Mouse (Mus musculus): ENCODE measurements around the gene Gm26992. TPM values are rescaled to one million over a fixed set of nuclear protein-coding genes. Genes with fewer than 3 reads are reported as not detected.

Gm26992 gene
- not detected in 2 replicates for polyA plus RNA-seq (2015; fragmentation: Nextera tagmentation; extraction: Ambion mirVana)

DNA sequence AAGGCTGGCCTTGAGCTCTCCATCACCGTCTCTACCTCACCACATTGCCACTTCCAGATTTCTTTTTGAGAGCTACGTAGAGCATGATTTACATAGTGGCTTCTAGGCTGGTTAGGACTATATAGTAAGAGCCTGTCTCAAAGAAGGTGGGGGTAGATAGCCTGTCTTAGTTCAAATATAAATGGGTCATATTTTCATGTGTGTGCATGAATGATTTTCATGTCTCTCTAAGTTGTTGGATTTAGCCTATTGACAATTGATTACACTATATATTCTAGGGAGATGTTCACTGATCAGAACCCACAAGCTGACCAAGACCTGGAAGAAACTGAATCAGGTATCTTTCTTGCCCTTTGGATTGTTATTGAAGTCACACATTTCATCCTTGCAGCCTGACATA, at the start of gene Gm26992:
Gene Gm26992, plus strand, starts transcription at position 301 of the 400 bp plus-strand sequence.
- Histone ChIP-seq H3K4me1 (no peaks in the 10 kb centered on the region), H3K9me3 (no peaks in the 10 kb centered on the region), H3K36me3 (no peaks in the 10 kb centered on the region), H3K27me3 (replicated peaks) (peaks cover 71% of the 10 kb centered on the region), H3K27ac (replicated peaks) (no peak within 1 kb of the TSS), H3K4me2 (no peak within 1 kb of the TSS), H3K9ac (no peak within 1 kb of the TSS), H3K4me3 (no peak within 1 kb of the TSS)
- 87% methylated on average over 2 of the region's 2 CpGs for WGBS
- no peak for ATAC-seq (ENCODE audit: extremely low read depth, insufficient number of reproducible peaks, low FRiP score, low TSS enrichment)

DNA sequence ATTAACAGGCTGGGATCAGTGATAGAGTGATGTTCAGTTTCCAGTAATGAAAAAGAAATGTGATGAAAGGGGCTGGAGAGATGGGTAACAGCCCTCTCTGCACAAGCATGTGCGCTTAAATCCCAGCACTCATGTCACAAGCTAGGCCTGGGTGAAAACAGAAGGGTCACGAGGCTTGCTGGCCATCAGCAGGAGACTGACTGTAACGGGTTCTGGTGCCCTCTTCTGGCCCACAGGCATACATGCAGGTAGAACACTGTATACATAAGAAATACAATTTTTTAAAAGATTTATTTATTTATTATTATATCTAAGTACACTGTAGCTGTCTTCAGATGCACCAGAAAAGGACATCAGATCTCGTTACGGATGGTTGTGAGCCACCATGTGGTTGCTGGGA, 47.6 kb upstream of the Gm26992 start:
- Histone ChIP-seq H3K27me3 (replicated peaks) (peaks cover 69% of the 10 kb centered on the region), H3K9ac (no peak overlapping the region), H3K36me3 (no peaks in the 10 kb centered on the region), H3K4me3 (no peak overlapping the region), H3K9me3 (no peaks in the 10 kb centered on the region), H3K4me2 (no peak overlapping the region), H3K4me1 (no peaks in the 10 kb centered on the region), H3K27ac (replicated peaks) (no peak overlapping the region)
- 57% methylated on average over 5 of the region's 5 CpGs for WGBS
- ATAC-seq (ENCODE audit: extremely low read depth, insufficient number of reproducible peaks, low FRiP score, low TSS enrichment), result no peak

DNA sequence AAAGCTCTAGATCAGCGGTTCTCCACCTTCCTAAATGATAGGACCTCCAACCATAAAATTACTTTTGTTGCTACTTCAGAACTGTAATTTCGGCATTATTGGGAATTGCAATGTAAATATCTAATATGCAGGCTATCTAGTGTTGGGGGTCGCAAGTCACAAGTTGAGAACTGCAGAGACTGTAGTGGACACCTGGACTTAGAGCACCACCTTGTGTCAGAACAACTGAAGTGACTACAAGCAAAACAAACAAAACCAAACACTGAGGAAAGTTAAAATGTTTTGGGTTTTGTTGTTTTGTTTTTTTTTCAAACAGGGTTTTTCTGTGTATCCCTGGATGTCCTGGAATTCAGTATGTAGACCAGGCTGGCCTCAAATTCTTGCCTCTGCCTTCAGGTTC, 37.3 kb upstream of the Gm26992 start:
- peaks cover 68% of the 10 kb centered on the region for H3K27me3 ChIP-seq (replicated peaks)
- 73% methylated on average over 3 of the region's 3 CpGs for WGBS
- no peak overlapping the region for H3K27ac ChIP-seq (replicated peaks)
- no peak overlapping the region for H3K4me2 ChIP-seq
- no peaks in the 10 kb centered on the region for H3K9me3 ChIP-seq
- no peaks in the 10 kb centered on the region for H3K36me3 ChIP-seq
- no peak for ATAC-seq (ENCODE audit: extremely low read depth, insufficient number of reproducible peaks, low FRiP score, low TSS enrichment)
- no peak overlapping the region for H3K9ac ChIP-seq
- H3K4me3 ChIP-seq, result no peak overlapping the region
- no peaks in the 10 kb centered on the region for H3K4me1 ChIP-seq

DNA sequence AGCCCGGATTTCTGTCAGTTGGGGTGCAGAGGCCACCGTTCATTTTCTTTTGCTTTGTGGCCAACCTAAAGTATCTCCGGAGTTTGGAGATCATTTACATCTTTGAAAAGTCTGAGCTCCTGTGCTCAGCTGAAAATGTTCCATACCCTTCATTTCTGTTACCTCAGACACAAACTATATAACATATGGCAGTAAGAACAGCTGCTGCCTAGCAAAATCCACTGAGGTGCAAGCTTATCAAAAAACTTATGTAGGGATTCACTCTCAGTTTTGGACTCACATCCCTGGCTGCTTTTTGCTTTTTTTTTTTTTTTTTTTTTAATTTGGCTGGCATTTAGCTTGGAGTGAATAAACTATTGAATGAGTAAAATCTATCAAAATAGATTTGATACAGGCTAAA, 33.7 kb upstream of the Gm26992 start:
- WGBS, result 80% methylated on average over 3 of the region's 3 CpGs
- H3K9ac ChIP-seq, result no peak overlapping the region
- no peaks in the 10 kb centered on the region for H3K36me3 ChIP-seq
- H3K4me2 ChIP-seq, result no peak overlapping the region
- H3K9me3 ChIP-seq, result no peaks in the 10 kb centered on the region
- H3K27me3 ChIP-seq (replicated peaks), result peaks cover 57% of the 10 kb centered on the region
- no peak for ATAC-seq (ENCODE audit: extremely low read depth, insufficient number of reproducible peaks, low FRiP score, low TSS enrichment)
- H3K4me3 ChIP-seq, result no peak overlapping the region
- no peaks in the 10 kb centered on the region for H3K4me1 ChIP-seq
- H3K27ac ChIP-seq (replicated peaks), result no peak overlapping the region

DNA sequence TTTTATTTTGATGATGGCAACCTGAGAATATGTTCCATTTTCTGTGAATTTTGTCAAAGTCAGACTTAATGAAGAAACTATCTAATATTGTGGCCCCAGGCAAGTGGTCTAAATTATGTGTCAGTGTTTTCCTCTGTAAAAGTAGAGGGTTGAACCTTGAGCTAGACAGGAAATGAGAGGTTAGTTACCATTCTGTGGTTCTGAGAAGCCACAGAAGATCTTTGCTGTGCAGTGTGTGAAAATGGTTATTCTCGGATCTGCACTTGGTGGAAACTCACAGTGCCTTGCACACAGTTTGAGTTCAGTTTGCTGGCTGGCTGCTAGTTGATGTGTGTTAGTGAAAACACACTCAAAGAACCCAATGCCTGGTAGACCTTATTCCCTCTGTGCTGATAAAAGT, 28.0 kb upstream of the Gm26992 start:
- 55% methylated on average over 1 of the region's 1 CpGs for WGBS

DNA sequence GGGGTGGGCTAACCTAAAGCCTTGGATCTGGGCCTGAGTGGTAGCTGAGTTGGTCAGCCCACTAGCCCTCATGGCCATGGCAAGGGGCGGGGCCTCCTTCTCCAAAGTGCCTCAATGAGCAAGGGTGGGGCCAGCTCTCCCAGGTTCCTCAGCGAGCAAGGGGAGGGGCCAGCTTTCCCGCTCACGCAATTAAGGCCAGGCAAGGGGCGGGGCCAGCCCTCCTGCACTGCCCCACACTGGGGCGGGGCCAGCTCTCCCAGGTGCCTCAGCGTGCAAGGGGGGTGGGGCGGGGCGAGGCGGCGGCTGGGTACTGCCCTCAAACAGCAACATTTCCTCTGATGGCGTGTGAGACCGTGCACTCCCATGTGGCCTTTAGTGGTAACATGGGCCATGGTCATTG, 16.8 kb upstream of the Gm26992 start:
- Histone ChIP-seq H3K9me3 (no peaks in the 10 kb centered on the region), H3K4me2 (no peak overlapping the region), H3K27me3 (replicated peaks) (peaks cover 58% of the 10 kb centered on the region), H3K27ac (replicated peaks) (no peak overlapping the region), H3K4me1 (no peaks in the 10 kb centered on the region), H3K9ac (no peak overlapping the region), H3K4me3 (no peak overlapping the region), H3K36me3 (no peaks in the 10 kb centered on the region)
- WGBS, result 43% methylated on average over 11 of the region's 13 CpGs
- ATAC-seq (ENCODE audit: extremely low read depth, insufficient number of reproducible peaks, low FRiP score, low TSS enrichment), result no peak

More for the DNA sequence above, 28.0 kb upstream of the Gm26992 start:
- Histone ChIP-seq H3K4me2 (no peak overlapping the region), H3K27me3 (replicated peaks) (peaks cover 64% of the 10 kb centered on the region), H3K36me3 (no peaks in the 10 kb centered on the region), H3K4me3 (no peak overlapping the region), H3K4me1 (no peaks in the 10 kb centered on the region), H3K27ac (replicated peaks) (no peak overlapping the region), H3K9ac (no peak overlapping the region), H3K9me3 (no peaks in the 10 kb centered on the region)
- ATAC-seq (ENCODE audit: extremely low read depth, insufficient number of reproducible peaks, low FRiP score, low TSS enrichment), result no peak

DNA sequence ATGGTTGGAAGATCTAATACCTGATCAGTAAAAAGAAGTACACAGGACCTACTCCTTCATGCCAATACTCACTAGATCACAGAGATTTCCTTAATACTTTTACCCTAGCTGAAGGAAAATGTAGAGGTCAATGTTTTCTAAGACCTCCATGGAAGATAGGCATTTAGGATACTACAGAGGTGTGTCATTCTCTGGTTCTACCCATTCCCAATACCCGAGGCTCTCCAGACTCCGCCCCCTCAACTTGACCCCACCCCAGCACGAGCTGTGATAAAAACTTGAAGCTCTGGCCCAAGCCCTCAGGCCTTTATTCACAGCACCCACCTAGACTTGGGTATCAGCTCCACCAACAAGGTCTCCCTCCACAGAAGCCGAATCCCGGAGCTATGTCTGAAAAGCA, 7.6 kb upstream of the Gm26992 start, which contains the start of gene Tsx:
Gene Tsx, plus strand, starts transcription at position 301 of the 400 bp plus-strand sequence.
- no peak for ATAC-seq (ENCODE audit: extremely low read depth, insufficient number of reproducible peaks, low FRiP score, low TSS enrichment)
- WGBS, result 65% methylated on average over 5 of the region's 5 CpGs
- no peak within 1 kb of the TSS for H3K4me2 ChIP-seq

DNA sequence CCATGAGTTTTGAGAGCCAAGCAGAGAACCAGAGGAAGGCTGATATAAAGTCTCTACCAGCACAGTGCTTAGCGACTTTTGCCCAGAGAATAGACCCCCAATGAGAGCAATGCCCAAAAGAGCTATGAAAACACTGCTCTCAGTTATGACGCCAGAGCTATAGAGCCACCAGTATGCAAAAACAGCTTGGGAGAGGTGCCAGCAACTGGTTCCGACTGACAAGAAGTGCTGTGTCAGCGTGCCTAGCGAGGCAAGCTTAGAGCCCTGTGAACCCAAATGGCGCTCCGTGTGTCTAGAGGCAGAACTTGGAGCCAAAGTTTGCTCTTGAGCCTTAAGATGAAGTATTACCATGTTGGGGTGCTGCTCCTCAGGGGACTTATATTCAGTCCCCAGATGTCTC, 5.9 kb downstream of the Gm26992 start:
- no peak overlapping the region for H3K27ac ChIP-seq (replicated peaks)
- H3K4me2 ChIP-seq, result no peak overlapping the region
- ATAC-seq (ENCODE audit: extremely low read depth, insufficient number of reproducible peaks, low FRiP score, low TSS enrichment), result no peak
- WGBS, result 70% methylated on average over 7 of the region's 7 CpGs
- peaks cover 67% of the 10 kb centered on the region for H3K27me3 ChIP-seq (replicated peaks)
- H3K36me3 ChIP-seq, result no peaks in the 10 kb centered on the region
- no peak overlapping the region for H3K4me3 ChIP-seq
- no peaks in the 10 kb centered on the region for H3K4me1 ChIP-seq
- no peak overlapping the region for H3K9ac ChIP-seq
- no peaks in the 10 kb centered on the region for H3K9me3 ChIP-seq

More for the DNA sequence above, 7.6 kb upstream of the Gm26992 start, which contains the start of gene Tsx:
- peaks cover 75% of the 10 kb centered on the region for H3K27me3 ChIP-seq (replicated peaks)
- no peak within 1 kb of the TSS for H3K9ac ChIP-seq
- H3K4me3 ChIP-seq, result no peak within 1 kb of the TSS
- H3K9me3 ChIP-seq, result no peaks in the 10 kb centered on the region
- no peaks in the 10 kb centered on the region for H3K36me3 ChIP-seq
- no peaks in the 10 kb centered on the region for H3K4me1 ChIP-seq
- no peak within 1 kb of the TSS for H3K27ac ChIP-seq (replicated peaks)

DNA sequence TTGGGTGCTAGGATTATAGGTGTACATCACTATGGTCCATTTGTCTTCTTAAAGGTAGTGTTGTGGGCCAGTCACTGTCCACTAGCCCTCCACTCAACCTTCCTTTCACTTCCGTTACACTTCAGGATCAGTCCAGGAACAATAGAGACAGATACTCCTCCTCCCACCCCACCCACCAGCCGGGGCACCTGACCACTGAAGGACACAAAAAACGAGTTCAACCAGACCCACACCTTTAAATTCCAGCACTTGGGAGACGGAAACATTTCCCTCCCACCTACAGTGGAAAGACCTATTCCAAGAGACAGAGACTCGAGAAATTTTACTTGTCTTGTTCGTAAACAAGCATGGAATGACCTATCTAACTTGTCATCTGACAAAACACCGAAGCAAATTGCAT, 10.5 kb downstream of the Gm26992 start:
- Histone ChIP-seq H3K9me3 (no peaks in the 10 kb centered on the region), H3K4me3 (no peak overlapping the region), H3K4me2 (no peak overlapping the region), H3K9ac (no peak overlapping the region), H3K27ac (replicated peaks) (no peak overlapping the region), H3K27me3 (replicated peaks) (peaks cover 84% of the 10 kb centered on the region), H3K4me1 (no peaks in the 10 kb centered on the region), H3K36me3 (no peaks in the 10 kb centered on the region)
- WGBS, result 66% methylated on average over 7 of the region's 7 CpGs
- no peak for ATAC-seq (ENCODE audit: extremely low read depth, insufficient number of reproducible peaks, low FRiP score, low TSS enrichment)

DNA sequence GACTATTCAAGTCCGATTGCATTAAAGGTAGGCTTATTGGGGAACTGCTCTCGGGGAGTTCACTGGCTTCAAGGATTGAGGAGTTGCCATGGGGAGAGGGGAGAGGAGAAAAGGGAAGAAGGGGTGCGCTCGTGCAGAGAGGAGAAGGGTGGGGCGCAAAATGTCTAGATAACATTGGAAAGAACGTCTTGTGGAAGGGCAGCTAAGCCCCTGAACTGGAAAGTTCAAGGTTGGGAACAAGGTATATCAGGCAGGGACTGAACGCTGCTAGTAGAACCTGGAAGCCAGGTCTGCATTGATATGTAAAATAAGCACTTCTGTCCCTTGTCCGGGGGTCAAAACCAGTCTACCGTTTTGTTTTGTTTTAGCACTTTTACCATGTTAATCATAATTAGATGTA, 16.2 kb downstream of the Gm26992 start:
- WGBS, result 15% methylated on average over 8 of the region's 9 CpGs
- H3K27me3 ChIP-seq (replicated peaks), result peaks cover 78% of the 10 kb centered on the region
- H3K9me3 ChIP-seq, result no peaks in the 10 kb centered on the region
- no peak overlapping the region for H3K9ac ChIP-seq
- no peak for ATAC-seq (ENCODE audit: extremely low read depth, insufficient number of reproducible peaks, low FRiP score, low TSS enrichment)
- no peak overlapping the region for H3K4me3 ChIP-seq
- no peak overlapping the region for H3K4me2 ChIP-seq
- H3K36me3 ChIP-seq, result no peaks in the 10 kb centered on the region
- no peak overlapping the region for H3K27ac ChIP-seq (replicated peaks)
- H3K4me1 ChIP-seq, result no peaks in the 10 kb centered on the region

DNA sequence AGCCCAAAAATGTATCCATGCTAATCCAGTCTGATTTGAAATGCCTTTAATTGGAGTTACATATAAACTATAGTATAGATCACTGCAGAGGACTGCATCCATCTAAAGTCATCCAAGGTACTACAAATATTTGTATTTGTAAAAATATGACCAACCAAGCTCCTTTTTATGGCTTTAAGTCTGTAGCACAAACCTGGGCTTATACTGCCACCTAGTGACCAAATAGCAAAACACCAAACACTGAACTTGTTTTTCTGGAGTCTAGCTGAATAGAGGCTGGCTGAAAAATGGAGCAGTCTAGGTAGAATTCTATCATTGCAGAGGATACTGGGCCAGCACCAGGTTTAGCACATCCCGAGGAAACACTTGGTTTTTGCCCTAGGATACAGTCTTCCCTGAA, 19.0 kb downstream of the Gm26992 start:
- Histone ChIP-seq H3K9me3 (no peaks in the 10 kb centered on the region), H3K27ac (replicated peaks) (no peak overlapping the region), H3K4me2 (no peak overlapping the region), H3K4me3 (no peak overlapping the region), H3K9ac (no peak overlapping the region), H3K4me1 (no peaks in the 10 kb centered on the region), H3K27me3 (replicated peaks) (peaks cover 76% of the 10 kb centered on the region), H3K36me3 (no peaks in the 10 kb centered on the region)
- 0% methylated on average over 1 of the region's 1 CpGs for WGBS
- no peak for ATAC-seq (ENCODE audit: extremely low read depth, insufficient number of reproducible peaks, low FRiP score, low TSS enrichment)

DNA sequence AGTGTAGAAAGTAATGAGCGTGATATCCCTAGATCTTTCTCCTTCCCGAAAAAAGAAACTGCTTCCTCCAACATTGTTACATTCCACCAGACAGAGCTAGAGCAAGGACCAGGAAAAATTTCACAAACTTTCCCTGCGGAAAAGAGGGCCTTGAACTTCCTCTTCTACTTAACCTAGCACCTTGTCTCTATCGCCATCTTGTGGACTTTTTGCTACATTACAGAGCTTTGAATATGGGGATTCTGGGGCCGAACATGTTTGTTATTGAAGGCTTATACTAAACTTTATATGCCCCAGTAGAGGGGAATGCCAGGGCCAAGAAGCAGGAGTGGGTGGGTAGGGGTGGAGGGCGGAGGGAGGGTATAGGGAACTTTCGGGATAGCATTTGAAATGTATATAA, 21.9 kb downstream of the Gm26992 start:
- Histone ChIP-seq H3K27ac (replicated peaks) (no peak overlapping the region), H3K9ac (no peak overlapping the region), H3K36me3 (no peaks in the 10 kb centered on the region), H3K9me3 (no peaks in the 10 kb centered on the region), H3K4me3 (no peak overlapping the region), H3K27me3 (replicated peaks) (peaks cover 73% of the 10 kb centered on the region), H3K4me1 (no peaks in the 10 kb centered on the region), H3K4me2 (no peak overlapping the region)
- ATAC-seq (ENCODE audit: extremely low read depth, insufficient number of reproducible peaks, low FRiP score, low TSS enrichment), result no peak
- 32% methylated on average over 7 of the region's 7 CpGs for WGBS
